Mouse (Mus musculus): ENCODE measurements around the gene Siglece. TPM values are rescaled to one million over a fixed set of nuclear protein-coding genes. Genes with fewer than 3 reads are reported as not detected.
A peak's percentile ranks its signal among the peaks of the same experiment; 100 is the strongest.
"Not testable (repeated sequence)": the region's sequence is repeated elsewhere in the genome, so short reads cannot be mapped to it uniquely, and the experiment has no call there.

Siglece gene
- polyA plus RNA-seq, 1 experiment from 2014 or later: not detected

GRCm38 (mm10) chr7:43671809-43672580 lies 12.0 kb upstream of the Siglece start, which contains the start of gene Ctu1:
Ctu1 (plus strand) TSS chr7:43672016.
- peak within 1 kb of the TSS; percentile 71 for H3K4me2 ChIP-seq (ENCODE audit: low read depth, low read length)
- H3K27ac ChIP-seq (replicated peaks; ENCODE audit: low read depth, low read length): no peak within 1 kb of the TSS
- H3K9me3 ChIP-seq (replicated peaks; ENCODE audit: control insufficient read depth, low read length): no peaks in the 10 kb centered on the region
- H3K36me3 ChIP-seq (replicated peaks; ENCODE audit: control insufficient read depth, insufficient read depth, low read depth, low read length): peaks cover 9% of the 10 kb centered on the region
- H3K27me3 ChIP-seq (ENCODE audit: control insufficient read depth, insufficient read depth, low read length): no peaks in the 10 kb centered on the region
- DNase-seq (ENCODE audit: low spot score) (peak; percentile 95), ATAC-seq (replicated peaks; ENCODE audit: insufficient number of reproducible peaks, low FRiP score, low TSS enrichment, low read depth) (peak; percentile 96)
- H3K9ac ChIP-seq (replicated peaks; ENCODE audit: low read length): peak within 1 kb of the TSS; percentile 76
- peak within 1 kb of the TSS; percentile 67 for H3K4me3 ChIP-seq (ENCODE audit: low read depth, low read length)
- H3K4me1 ChIP-seq (ENCODE audit: control insufficient read depth, insufficient read depth, low read length): no peaks in the 10 kb centered on the region
- under 1% methylated on average over 26 of the region's 26 CpGs for WGBS

- Histone ChIP-seq H3K9ac (replicated peaks; ENCODE audit: low read length) (peak overlapping the region; percentile 50), H3K4me2 (ENCODE audit: low read depth, low read length) (peak overlapping the region; percentile 30), H3K27me3 (ENCODE audit: control insufficient read depth, insufficient read depth, low read length) (no peaks in the 10 kb centered on the region), H3K4me3 (ENCODE audit: low read depth, low read length) (peak overlapping the region; percentile 67), H3K36me3 (replicated peaks; ENCODE audit: control insufficient read depth, insufficient read depth, low read depth, low read length) (peaks cover 7% of the 10 kb centered on the region), H3K4me1 (ENCODE audit: control insufficient read depth, insufficient read depth, low read length) (no peaks in the 10 kb centered on the region), H3K9me3 (replicated peaks; ENCODE audit: control insufficient read depth, low read length) (no peaks in the 10 kb centered on the region), H3K27ac (replicated peaks; ENCODE audit: low read depth, low read length) (no peak overlapping the region)
- ATAC-seq (replicated peaks; ENCODE audit: insufficient number of reproducible peaks, low FRiP score, low TSS enrichment, low read depth): peak; percentile 26
- 68% methylated on average over 11 of the region's 11 CpGs for WGBS
- DNase-seq (ENCODE audit: low spot score): no peak
Measured at GRCm38 (mm10) chr7:43671064-43671808, 11.3 kb upstream of the Siglece start.

GRCm38 (mm10) chr7:43668582-43668981 lies 8.6 kb upstream of the Siglece start:
- no peak overlapping the region for H3K27ac ChIP-seq (replicated peaks; ENCODE audit: low read depth, low read length)
- no peak overlapping the region for H3K4me2 ChIP-seq (ENCODE audit: low read depth, low read length)
- no peaks in the 10 kb centered on the region for H3K9me3 ChIP-seq (replicated peaks; ENCODE audit: control insufficient read depth, low read length)
- DNase-seq (ENCODE audit: low spot score) (peak; percentile 43), ATAC-seq (replicated peaks; ENCODE audit: insufficient number of reproducible peaks, low FRiP score, low TSS enrichment, low read depth) (no peak)
- H3K4me1 ChIP-seq (ENCODE audit: control insufficient read depth, insufficient read depth, low read length): no peaks in the 10 kb centered on the region
- H3K27me3 ChIP-seq (ENCODE audit: control insufficient read depth, insufficient read depth, low read length): no peaks in the 10 kb centered on the region
- no peaks in the 10 kb centered on the region for H3K36me3 ChIP-seq (replicated peaks; ENCODE audit: control insufficient read depth, insufficient read depth, low read depth, low read length)
- WGBS: 19% methylated on average over 3 of the region's 3 CpGs
- no peak overlapping the region for H3K9ac ChIP-seq (replicated peaks; ENCODE audit: low read length)
- no peak overlapping the region for H3K4me3 ChIP-seq (ENCODE audit: low read depth, low read length)

- H3K27me3 ChIP-seq (ENCODE audit: control insufficient read depth, insufficient read depth, low read length); H3K9me3 ChIP-seq (replicated peaks; ENCODE audit: control insufficient read depth, low read length); H3K4me2 ChIP-seq (ENCODE audit: low read depth, low read length); DNase-seq (ENCODE audit: low spot score); H3K36me3 ChIP-seq (replicated peaks; ENCODE audit: control insufficient read depth, insufficient read depth, low read depth, low read length); H3K9ac ChIP-seq (replicated peaks; ENCODE audit: low read length); H3K4me1 ChIP-seq (ENCODE audit: control insufficient read depth, insufficient read depth, low read length); H3K4me3 ChIP-seq (ENCODE audit: low read depth, low read length); ATAC-seq (replicated peaks; ENCODE audit: insufficient number of reproducible peaks, low FRiP score, low TSS enrichment, low read depth); H3K27ac ChIP-seq (replicated peaks; ENCODE audit: low read depth, low read length): not testable (repeated sequence)
- 85% methylated on average over 4 of the region's 4 CpGs for WGBS
Measured at GRCm38 (mm10) chr7:43667221-43667620, 7.3 kb upstream of the Siglece start.

GRCm38 (mm10) chr7:43662804-43663203 lies 2.8 kb upstream of the Siglece start:
- Histone ChIP-seq H3K27ac (replicated peaks; ENCODE audit: low read depth, low read length) (no peak overlapping the region), H3K4me1 (ENCODE audit: control insufficient read depth, insufficient read depth, low read length) (no peaks in the 10 kb centered on the region), H3K9me3 (replicated peaks; ENCODE audit: control insufficient read depth, low read length) (no peaks in the 10 kb centered on the region), H3K9ac (replicated peaks; ENCODE audit: low read length) (no peak overlapping the region), H3K36me3 (replicated peaks; ENCODE audit: control insufficient read depth, insufficient read depth, low read depth, low read length) (no peaks in the 10 kb centered on the region), H3K27me3 (ENCODE audit: control insufficient read depth, insufficient read depth, low read length) (no peaks in the 10 kb centered on the region), H3K4me3 (ENCODE audit: low read depth, low read length) (no peak overlapping the region), H3K4me2 (ENCODE audit: low read depth, low read length) (no peak overlapping the region)
- ATAC-seq (replicated peaks; ENCODE audit: insufficient number of reproducible peaks, low FRiP score, low TSS enrichment, low read depth) (no peak), DNase-seq (ENCODE audit: low spot score) (no peak)
- 94% methylated on average over 1 of the region's 1 CpGs for WGBS

- H3K27me3 ChIP-seq (ENCODE audit: control insufficient read depth, insufficient read depth, low read length): no peaks in the 10 kb centered on the region
- H3K4me1 ChIP-seq (ENCODE audit: control insufficient read depth, insufficient read depth, low read length): no peaks in the 10 kb centered on the region
- H3K27ac ChIP-seq (replicated peaks; ENCODE audit: low read depth, low read length): no peak overlapping the region
- WGBS: 57% methylated on average over 6 of the region's 6 CpGs
- no peak overlapping the region for H3K4me2 ChIP-seq (ENCODE audit: low read depth, low read length)
- no peak overlapping the region for H3K4me3 ChIP-seq (ENCODE audit: low read depth, low read length)
- no peaks in the 10 kb centered on the region for H3K9me3 ChIP-seq (replicated peaks; ENCODE audit: control insufficient read depth, low read length)
- H3K9ac ChIP-seq (replicated peaks; ENCODE audit: low read length): no peak overlapping the region
- ATAC-seq (replicated peaks; ENCODE audit: insufficient number of reproducible peaks, low FRiP score, low TSS enrichment, low read depth) (no peak), DNase-seq (ENCODE audit: low spot score) (no peak)
- no peaks in the 10 kb centered on the region for H3K36me3 ChIP-seq (replicated peaks; ENCODE audit: control insufficient read depth, insufficient read depth, low read depth, low read length)
Measured at GRCm38 (mm10) chr7:43656232-43656631, 3.7 kb downstream of the Siglece start.

GRCm38 (mm10) chr7:43654519-43654918 lies 5.4 kb downstream of the Siglece start:
- H3K27me3 ChIP-seq (ENCODE audit: control insufficient read depth, insufficient read depth, low read length): no peaks in the 10 kb centered on the region
- H3K4me1 ChIP-seq (ENCODE audit: control insufficient read depth, insufficient read depth, low read length): no peaks in the 10 kb centered on the region
- H3K27ac ChIP-seq (replicated peaks; ENCODE audit: low read depth, low read length): no peak overlapping the region
- WGBS: 81% methylated on average over 3 of the region's 3 CpGs
- H3K9me3 ChIP-seq (replicated peaks; ENCODE audit: control insufficient read depth, low read length): no peaks in the 10 kb centered on the region
- no peak overlapping the region for H3K4me3 ChIP-seq (ENCODE audit: low read depth, low read length)
- ATAC-seq (replicated peaks; ENCODE audit: insufficient number of reproducible peaks, low FRiP score, low TSS enrichment, low read depth) (no peak), DNase-seq (ENCODE audit: low spot score) (no peak)
- H3K36me3 ChIP-seq (replicated peaks; ENCODE audit: control insufficient read depth, insufficient read depth, low read depth, low read length): no peaks in the 10 kb centered on the region
- no peak overlapping the region for H3K4me2 ChIP-seq (ENCODE audit: low read depth, low read length)
- no peak overlapping the region for H3K9ac ChIP-seq (replicated peaks; ENCODE audit: low read length)

GRCm38 (mm10) chr7:43652683-43653082 lies 7.3 kb downstream of the Siglece start:
- WGBS: 86% methylated on average over 6 of the region's 6 CpGs
- DNase-seq (ENCODE audit: low spot score): no peak

More at GRCm38 (mm10) chr7:43652683-43653082, 7.3 kb downstream of the Siglece start:
- ATAC-seq (replicated peaks; ENCODE audit: insufficient number of reproducible peaks, low FRiP score, low TSS enrichment, low read depth): no peak
- Histone ChIP-seq H3K36me3 (replicated peaks; ENCODE audit: control insufficient read depth, insufficient read depth, low read depth, low read length) (no peaks in the 10 kb centered on the region), H3K9ac (replicated peaks; ENCODE audit: low read length) (no peak overlapping the region), H3K4me2 (ENCODE audit: low read depth, low read length) (no peak overlapping the region), H3K9me3 (replicated peaks; ENCODE audit: control insufficient read depth, low read length) (no peaks in the 10 kb centered on the region), H3K27me3 (ENCODE audit: control insufficient read depth, insufficient read depth, low read length) (no peaks in the 10 kb centered on the region), H3K27ac (replicated peaks; ENCODE audit: low read depth, low read length) (no peak overlapping the region), H3K4me3 (ENCODE audit: low read depth, low read length) (no peak overlapping the region), H3K4me1 (ENCODE audit: control insufficient read depth, insufficient read depth, low read length) (no peaks in the 10 kb centered on the region)

All from embryonic facial prominence, embryonic 11.5 days (tissue).